Mouse (Mus musculus) ES-E14 (cell line): ENCODE results near the gene Nrxn3.

Experiments used
- CHD2 ChIP-seq: IDR thresholded peaks from 2 replicates; pipeline ENCODE4 v1.6.1; 2014; ENCODE audit warnings: mild to moderate bottlenecking, low read depth, low read length, inconsistent platforms
- ZC3H11A ChIP-seq: IDR thresholded peaks from 2 replicates; pipeline ENCODE4 v1.6.1; 2012; ENCODE audit warnings: low read depth, mild to moderate bottlenecking, inconsistent platforms, low read length, borderline replicate concordance
- ZNF384 ChIP-seq: IDR thresholded peaks from 2 replicates; pipeline ENCODE4 v1.6.1; 2012; ENCODE audit warnings: low read depth, low read length, inconsistent platforms

- TF ChIP-seq ZC3H11A (no peak), CHD2 (no peak), ZNF384 (no peak)
Observed at GRCm38 (mm10) chr12:89742326-89742725, 1019.6 kb downstream of the Nrxn3 start.
